Mouse (Mus musculus) C2C12 (cell line): ENCODE measurements around the gene Itpr3.

Experiments
- CEBPB ChIP-seq: IDR thresholded peaks from one replicate; pipeline ENCODE4 v1.6.1; 2011; ENCODE audit warnings: low read depth, mild to moderate bottlenecking, control low read depth, moderate library complexity
- CTCF ChIP-seq: IDR thresholded peaks from one replicate; pipeline ENCODE4 v1.5.1; 2011; ENCODE audit not compliant: control insufficient read depth, insufficient read depth, insufficient read length
- FOSL1 ChIP-seq: IDR thresholded peaks from one replicate; pipeline ENCODE4 v1.8.0; 2011; ENCODE audit warnings: mild to moderate bottlenecking, low read length; ENCODE audit not compliant: poor library complexity, insufficient read depth, severe bottlenecking
- MAX ChIP-seq: IDR thresholded peaks from one replicate; pipeline ENCODE4 v1.6.1; 2011; ENCODE audit warnings: mild to moderate bottlenecking, control low read depth

DNA sequence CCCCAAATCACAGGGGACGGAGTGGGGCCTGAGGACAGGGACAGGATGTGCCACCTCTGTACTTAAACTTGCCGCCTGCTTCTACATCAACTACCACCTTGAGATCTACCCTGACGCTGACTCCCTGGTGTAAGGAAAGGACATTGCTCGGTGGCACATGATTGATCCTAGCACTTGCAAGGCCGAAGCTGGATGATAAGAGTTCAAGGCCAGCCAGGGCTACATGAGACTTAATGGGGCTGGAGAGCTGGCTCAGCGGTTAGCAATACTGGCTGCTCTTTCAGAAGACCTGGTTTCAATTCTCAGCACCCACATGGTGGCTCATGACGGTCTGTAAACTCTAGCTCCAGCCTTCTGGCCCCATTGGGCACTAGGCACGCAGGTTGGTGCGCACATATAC, 35.4 kb upstream of the Itpr3 start:
- TF ChIP-seq CTCF (no peak), CEBPB (no peak), MAX (no peak), FOSL1 (no peak)
